Mouse (Mus musculus): Measurements from ENCODE around the gene Wdr75. TPM values are rescaled to one million over a fixed set of nuclear protein-coding genes. Genes with fewer than 3 reads are reported as not detected.

Gene Wdr75
- polyA plus RNA-seq, 1 experiment from 2014 or later, result 48.1 TPM

DNA sequence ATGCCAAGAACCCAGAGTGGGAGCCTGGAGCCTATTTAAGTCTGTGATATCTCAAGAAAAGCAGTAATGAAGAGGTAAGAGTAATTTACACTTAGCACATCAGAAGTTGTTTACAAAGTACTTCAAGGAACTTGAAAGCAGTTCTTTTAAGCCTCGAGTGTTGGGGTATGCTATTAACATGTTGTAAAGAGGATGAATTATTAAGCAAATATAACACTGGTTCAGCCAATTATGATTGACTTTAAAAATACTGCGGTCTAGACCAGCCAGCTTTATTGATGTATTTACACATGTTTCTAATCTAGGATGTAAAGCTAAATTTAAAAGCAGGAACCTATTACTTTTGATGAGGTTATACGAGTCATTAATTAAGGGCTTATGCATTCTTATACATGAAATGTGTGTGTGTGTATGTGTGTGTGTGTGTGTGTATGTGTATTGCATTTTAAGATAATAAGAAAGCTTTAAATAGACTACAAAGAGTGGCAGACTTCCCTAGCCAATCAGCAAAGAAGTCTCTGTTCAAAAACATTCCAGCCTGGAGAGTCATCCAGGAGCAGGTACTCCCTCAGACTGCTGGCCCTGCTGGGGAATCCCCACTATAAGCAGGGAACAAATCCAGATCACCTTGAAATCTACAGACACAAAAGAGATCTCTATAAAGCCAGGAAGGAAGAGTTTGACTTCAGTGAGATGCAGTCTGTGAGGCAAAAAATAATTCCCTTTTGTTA lies 71.5 kb downstream of the Wdr75 start:
- in situ Hi-C loops (cut with MboI; ENCODE audit: low pct_unique_long_range_greater_than_20kb), result no loop called here
- no peaks in the 10 kb centered on the region for H3K27me3 ChIP-seq
- no peak for TF ChIP-seq CTCF (IDR thresholded peaks at IDR 0.05)
- DNase-seq (ENCODE audit: low read depth, low spot score) (no peak), ATAC-seq (peak; percentile 49)
- POLR2A ChIA-PET, result interaction anchor here (0.7 kb wide), 1 partner anchor 35 kb away, joined by 3 read pairs; no protein-coding TSS in a partner anchor
- CTCF ChIA-PET, result no interaction called here

DNA sequence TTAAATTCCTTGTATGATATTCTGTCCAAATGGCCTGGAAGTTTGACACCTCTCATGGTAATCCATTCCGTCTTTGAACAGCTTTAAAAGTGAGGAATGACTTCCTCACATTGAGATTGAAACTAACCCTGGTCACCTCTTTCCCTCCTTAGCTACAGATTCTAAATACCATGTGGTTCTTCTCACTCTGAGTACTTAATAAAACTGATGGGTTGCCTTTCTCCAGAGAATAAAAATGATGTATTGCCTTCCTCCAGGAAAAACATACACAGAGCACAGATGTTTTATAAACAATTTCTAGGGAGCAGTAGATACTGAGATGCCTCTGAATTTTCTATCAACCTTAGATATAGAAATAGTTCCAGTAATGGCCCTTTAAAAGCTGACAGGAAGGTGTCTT lies 73.1 kb downstream of the Wdr75 start:
- ChIA-PET CTCF (interaction anchor here (0.6 to 1.2 kb wide), 3 partner anchors 21 to 36 kb away, joined by 3 to 4 read pairs (median 3); no protein-coding TSS in a partner anchor), POLR2A (no interaction called here)
- in situ Hi-C loops (cut with MboI; ENCODE audit: low pct_unique_long_range_greater_than_20kb), result no loop called here
- TF ChIP-seq CTCF (IDR thresholded peaks at IDR 0.05), result no peak
- H3K27me3 ChIP-seq, result no peaks in the 10 kb centered on the region
- no peak for ATAC-seq
- no peak for DNase-seq (ENCODE audit: low read depth, low spot score)

DNA sequence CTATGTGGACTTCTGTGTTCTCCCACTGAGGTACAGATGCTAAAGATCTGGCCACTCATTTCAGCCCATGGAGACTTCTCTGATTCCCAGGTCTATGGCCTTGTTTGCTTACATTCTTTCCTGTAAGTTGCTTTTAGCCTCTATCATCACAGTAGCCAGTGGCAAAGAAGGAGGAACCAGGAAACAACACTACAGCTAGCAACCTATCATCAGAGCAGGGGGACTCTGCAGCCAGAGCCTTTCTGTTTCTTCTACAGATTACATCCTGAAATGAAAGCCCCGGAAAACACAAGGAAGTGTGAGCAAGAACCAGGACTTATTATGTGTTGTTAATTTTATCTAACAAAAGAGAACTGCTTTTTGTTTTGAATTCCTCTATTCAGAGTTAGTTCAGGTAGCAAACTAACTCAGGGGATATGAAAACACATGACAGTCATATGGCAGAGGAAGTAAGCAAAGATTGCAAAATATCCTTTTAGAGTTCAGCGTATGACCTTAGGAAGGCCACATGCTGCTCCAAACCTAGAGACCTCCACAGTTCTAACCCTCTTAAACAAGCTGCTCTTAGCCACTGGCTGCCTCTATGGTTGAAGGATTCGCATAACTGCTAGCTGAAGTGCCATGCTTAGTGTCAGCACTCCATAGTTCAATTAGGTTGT lies 73.6 kb downstream of the Wdr75 start:
- no peak for DNase-seq (ENCODE audit: low read depth, low spot score)
- in situ Hi-C loops (cut with MboI; ENCODE audit: low pct_unique_long_range_greater_than_20kb), result no loop called here

More for the DNA sequence above, 73.6 kb downstream of the Wdr75 start:
- no peak for TF ChIP-seq CTCF (IDR thresholded peaks at IDR 0.05)
- no peak for ATAC-seq
- ChIA-PET CTCF (interaction anchor here (1.2 kb wide), 1 partner anchor 20 kb away, joined by 3 read pairs; no protein-coding TSS in a partner anchor), POLR2A (no interaction called here)
- H3K27me3 ChIP-seq, result no peaks in the 10 kb centered on the region

Other genes starting within 250 kb of the Wdr75 start
- gene Gm5269, start 95.1 kb downstream of the Wdr75 start, polyA plus RNA-seq (2021), result not detected
- gene Slc40a1, start 131.4 kb downstream of the Wdr75 start, polyA plus RNA-seq (2021), result 42.1 TPM

Data from Patski (cell line).